Mouse (Mus musculus) adrenal gland, postnatal 14 days (tissue): ENCODE measurements around the gene Rab3b. TPM values are rescaled to one million over a fixed set of nuclear protein-coding genes. Genes with fewer than 3 reads are reported as not detected.
"Not testable (repeated sequence)": the region's sequence is repeated elsewhere in the genome, so short reads cannot be mapped to it uniquely, and the experiment has no call there.

Experiments used
- DNase-seq: peaks from one replicate; pipeline ENCODE4 v3.0.0; 2021; ENCODE audit warnings: mixed read lengths
- total RNA-seq: library from RNA; stranded (reverse); gene quantifications from 2 replicates; pipeline ENCODE4 v1.2.3, GENCODE M21; 2021

The Rab3b gene
- total RNA-seq, 1 experiment from 2014 or later, result 40.1 TPM

GRCm38 (mm10) chr4:108890876-108891275 lies 12.0 kb downstream of the Rab3b start:
- no peak for DNase-seq

- DNase-seq, result no peak
Measured at GRCm38 (mm10) chr4:108900421-108900820, 21.6 kb downstream of the Rab3b start.

- DNase-seq, result no peak
Measured at GRCm38 (mm10) chr4:108902886-108903285, 24.0 kb downstream of the Rab3b start.

GRCm38 (mm10) chr4:108903346-108903745 lies 24.5 kb downstream of the Rab3b start:
- DNase-seq, result no peak

- DNase-seq, result no peak
Measured at GRCm38 (mm10) chr4:108904076-108904475, 25.2 kb downstream of the Rab3b start.

- no peak for DNase-seq
Measured at GRCm38 (mm10) chr4:108904790-108905189, 25.9 kb downstream of the Rab3b start.

- DNase-seq, result peak; percentile 22
Measured at GRCm38 (mm10) chr4:108905859-108906258, 27.0 kb downstream of the Rab3b start.

- DNase-seq, result no peak
Measured at GRCm38 (mm10) chr4:108907475-108907874, 28.6 kb downstream of the Rab3b start.

GRCm38 (mm10) chr4:108909872-108910425 lies 31.1 kb downstream of the Rab3b start:
- no peak for DNase-seq

GRCm38 (mm10) chr4:108911866-108912265 lies 33.0 kb downstream of the Rab3b start:
- DNase-seq, result no peak

- DNase-seq, result no peak
Measured at GRCm38 (mm10) chr4:108913180-108913579, 34.3 kb downstream of the Rab3b start.

- no peak for DNase-seq
Measured at GRCm38 (mm10) chr4:108914391-108914790, 35.5 kb downstream of the Rab3b start.

GRCm38 (mm10) chr4:108915101-108915500 lies 36.2 kb downstream of the Rab3b start:
- DNase-seq, result peak; percentile 6

- DNase-seq, result no peak
Measured at GRCm38 (mm10) chr4:108917654-108918053, 38.8 kb downstream of the Rab3b start.

GRCm38 (mm10) chr4:108927945-108928344 lies 49.1 kb downstream of the Rab3b start:
- not testable (repeated sequence) for DNase-seq

- DNase-seq, result no peak
Measured at GRCm38 (mm10) chr4:108933163-108933562, 54.3 kb downstream of the Rab3b start.

- no peak for DNase-seq
Measured at GRCm38 (mm10) chr4:108934856-108935255, 56.0 kb downstream of the Rab3b start.

- DNase-seq, result no peak
Measured at GRCm38 (mm10) chr4:108937848-108938771, 59.2 kb downstream of the Rab3b start.

- peak; percentile 7 for DNase-seq
Measured at GRCm38 (mm10) chr4:108940681-108941473, 62.0 kb downstream of the Rab3b start.

- DNase-seq, result no peak
Measured at GRCm38 (mm10) chr4:108942171-108942570, 63.3 kb downstream of the Rab3b start.

GRCm38 (mm10) chr4:108942986-108943720 lies 64.3 kb downstream of the Rab3b start:
- no peak for DNase-seq

GRCm38 (mm10) chr4:108949168-108949567 lies 70.3 kb downstream of the Rab3b start:
- DNase-seq, result no peak
